In the genomic region with DNA sequence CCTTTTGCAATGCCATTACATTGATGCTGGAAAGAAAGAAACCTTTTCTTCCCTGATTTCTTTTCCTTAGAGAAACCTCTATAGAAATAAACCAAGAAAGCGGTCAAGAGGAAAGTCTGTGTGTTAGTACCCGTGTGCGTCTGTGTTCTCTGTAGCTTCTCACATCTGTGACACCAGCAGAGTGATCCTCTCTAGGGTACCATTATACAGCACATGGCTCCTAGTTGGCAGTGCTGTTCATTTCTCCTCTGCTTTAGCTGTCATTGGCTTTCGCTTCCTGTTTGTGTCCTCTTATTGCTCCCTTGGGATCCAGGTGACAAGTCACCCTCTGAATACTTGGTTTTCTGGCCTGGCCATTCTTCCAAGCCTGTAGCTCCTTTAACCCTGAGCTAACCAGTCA, we compare ENCODE assay signal across 24 mouse cellular contexts.
"Had no signal": no experiment of that assay in that cellular context is flagged by ENCODE, and none has a peak within 500 bp of the region (broad histone marks: within the 10 kb centered on the region; RNA-seq: fewer than 3 reads in every experiment).

No protein-coding gene starts in this region.

- H3K27ac ChIP-seq: heart, adult 2 months; hindbrain, embryonic 10.5 days; hindbrain, embryonic 12.5 days; hindbrain, embryonic 14.5 days; intestine, embryonic 15.5 days; kidney, embryonic 15.5 days; kidney, postnatal 0 days; limb, embryonic 13.5 days; limb, embryonic 15.5 days; liver, embryonic 12.5 days; liver, embryonic 14.5 days had no signal

- H3K9ac ChIP-seq: hindbrain, embryonic 12.5 days; hindbrain, embryonic 14.5 days; intestine, embryonic 15.5 days; kidney, embryonic 15.5 days; limb, embryonic 13.5 days; limb, embryonic 15.5 days; liver, embryonic 12.5 days; liver, embryonic 14.5 days had no signal

- H3K27me3 ChIP-seq: hindbrain, embryonic 12.5 days; intestine, embryonic 15.5 days; kidney, embryonic 15.5 days; limb, embryonic 13.5 days; limb, embryonic 15.5 days; liver, embryonic 12.5 days had no signal

- DNase-seq: gastrocnemius, postnatal 25 days; heart, adult 2 months; heart, postnatal 4 days; kidney, adult 2 months; kidney, adult 9 months; kidney, postnatal 14 days; kidney, postnatal 36 days; layer of hippocampus, adult 9-11 months; layer of hippocampus, postnatal 36 days; left cerebral cortex, postnatal 4 days had no signal

- H3K4me2 ChIP-seq: heart, embryonic 11.5 days; hindbrain, embryonic 12.5 days; hindbrain, embryonic 14.5 days; intestine, embryonic 15.5 days; kidney, embryonic 15.5 days; limb, embryonic 13.5 days; limb, embryonic 15.5 days; liver, embryonic 12.5 days had no signal

- H3K4me1 ChIP-seq: hindbrain, embryonic 10.5 days; hindbrain, embryonic 12.5 days; intestine, embryonic 15.5 days; kidney, embryonic 15.5 days; limb, embryonic 13.5 days; limb, embryonic 15.5 days had no signal

- H3K9me3 ChIP-seq: hindbrain, embryonic 10.5 days; hindbrain, embryonic 12.5 days; intestine, embryonic 15.5 days; kidney, embryonic 15.5 days; limb, embryonic 13.5 days; limb, embryonic 15.5 days; liver, embryonic 12.5 days had no signal

- H3K4me3 ChIP-seq: heart, adult 2 months; hindbrain, embryonic 10.5 days; hindbrain, embryonic 12.5 days; intestine, embryonic 15.5 days; kidney, embryonic 15.5 days; limb, embryonic 13.5 days; limb, embryonic 15.5 days; liver, embryonic 12.5 days had no signal

- ATAC-seq: hindbrain, embryonic 16.5 days; inflammation-experienced regulatory T-cells, adult 6 months; intestine, embryonic 15.5 days; intestine, postnatal 0 days; liver, embryonic 12.5 days had no signal
